Mouse (Mus musculus) lung, embryonic 14.5 days (tissue): ENCODE measurements around the gene Fdxr. TPM values are rescaled to one million over a fixed set of nuclear protein-coding genes. Genes with fewer than 3 reads are reported as not detected.

Source experiments
- ATAC-seq: fragments of 200-750 bp; cut with Nextera tagmentation; 2 replicates; pipeline ENCODE4 v1.8.0; 2017; ENCODE audit warnings: mild to moderate bottlenecking, moderate TSS enrichment, moderate library complexity; ENCODE audit not compliant: insufficient read depth
- DNase-seq: peaks from one replicate; pipeline ENCODE4 v3.0.0-alpha.2; 2015
- H3K27ac ChIP-seq: fragments of 300-500 bp; sonication (generic); 2 replicates; pipeline ENCODE4 v1.5.1; 2014; ENCODE audit warnings: low read depth, mild to moderate bottlenecking, moderate library complexity
- H3K27me3 ChIP-seq: fragments of 300-500 bp; sonication (generic); 2 replicates; pipeline ENCODE4 v1.6.1; 2014; ENCODE audit warnings: low read length, control low read depth; ENCODE audit not compliant: insufficient read depth
- H3K36me3 ChIP-seq: fragments of 300-500 bp; sonication (generic); 2 replicates; pipeline ENCODE4 v1.6.1; 2014; ENCODE audit warnings: control low read depth; ENCODE audit not compliant: insufficient read depth
- H3K4me1 ChIP-seq: fragments of 300-500 bp; sonication (generic); 2 replicates; pipeline ENCODE4 v1.6.1; 2014; ENCODE audit warnings: antibody characterized with exemption, control low read depth; ENCODE audit not compliant: insufficient read depth
- H3K4me2 ChIP-seq: fragments of 300-500 bp; sonication (generic); 2 replicates; pipeline ENCODE4 v1.6.1; 2014; ENCODE audit warnings: mild to moderate bottlenecking
- H3K4me3 ChIP-seq: fragments of 300-500 bp; sonication (generic); 2 replicates; pipeline ENCODE4 v1.5.1; 2014; ENCODE audit warnings: low read depth, low read length
- H3K9ac ChIP-seq: fragments of 300-500 bp; sonication (generic); 2 replicates; pipeline ENCODE4 v1.6.1; 2014
- H3K9me3 ChIP-seq: fragments of 300-500 bp; sonication (generic); 2 replicates; pipeline ENCODE4 v1.6.1; 2016; ENCODE audit warnings: low read depth, low read length, control low read depth
- CTCF ChIP-seq: IDR thresholded peaks from 2 replicates; pipeline ENCODE4 v1.5.1; 2016; ENCODE audit warnings: antibody characterized with exemption, low read depth
- WGBS: fragments of 180-500 bp; shearing (Covaris S2); extraction: QIAGEN DNeasy Blood & Tissue Kit; methylation state at CpG from one replicate; pipeline ENCODE4 v1.1.7; 2014; 5-methylcytosine and 5-hydroxymethylcytosine counted together
- polyA plus RNA-seq: library from polyadenylated mRNA; unstranded; fragments of >200 nt; fragmentation: Nextera tagmentation; extraction: Ambion mirVana; gene quantifications from 2 replicates; pipeline ENCODE4 v1.2.1, GENCODE M21; 2014

The Fdxr gene
- polyA plus RNA-seq, 1 experiment from 2014 or later = 10.4 TPM

- H3K27ac ChIP-seq = no peak overlapping the region
- 0 out of 2 replicates have a peak, but pooled peaks cover 2% of the 10 kb centered on the region for H3K4me1 ChIP-seq
- TF ChIP-seq CTCF = no peak
- no peak overlapping the region for H3K9ac ChIP-seq
- H3K4me2 ChIP-seq = no peak overlapping the region
- 0 out of 2 replicates have a peak, but pooled peaks cover 4% of the 10 kb centered on the region for H3K36me3 ChIP-seq
- 47% methylated on average over 7 of the region's 7 CpGs for WGBS
- DNase-seq (no peak), ATAC-seq (no peak)
- H3K27me3 ChIP-seq = peaks cover 96% of the 10 kb centered on the region
- no peaks in the 10 kb centered on the region for H3K9me3 ChIP-seq
- no peak overlapping the region for H3K4me3 ChIP-seq
Measured at GRCm38 (mm10) chr11:115264136-115264861, 12.6 kb downstream of the Fdxr start.

- Histone ChIP-seq H3K4me2 (no peak overlapping the region), H3K4me1 (0 out of 2 replicates have a peak, but pooled peaks cover 6% of the 10 kb centered on the region), H3K4me3 (no peak overlapping the region), H3K9ac (no peak overlapping the region), H3K36me3 (no peaks in the 10 kb centered on the region), H3K27me3 (peaks cover 96% of the 10 kb centered on the region), H3K9me3 (no peaks in the 10 kb centered on the region), H3K27ac (no peak overlapping the region)
- no peak for TF ChIP-seq CTCF
- no peak for ATAC-seq
- no peak for DNase-seq
- 65% methylated on average over 11 of the region's 11 CpGs for WGBS
Measured at GRCm38 (mm10) chr11:115262954-115263353, 13.9 kb downstream of the Fdxr start.

- WGBS = 12% methylated on average over 4 of the region's 4 CpGs
- Histone ChIP-seq H3K4me2 (no peak overlapping the region), H3K4me3 (no peak overlapping the region), H3K27ac (no peak overlapping the region), H3K9me3 (no peaks in the 10 kb centered on the region), H3K4me1 (0 out of 2 replicates have a peak, but pooled peaks cover 3% of the 10 kb centered on the region), H3K9ac (no peak overlapping the region), H3K36me3 (no peaks in the 10 kb centered on the region), H3K27me3 (peaks cover 94% of the 10 kb centered on the region)
- peak; percentile 53; the same call in 1 of the 2 replicates for ATAC-seq
- TF ChIP-seq CTCF = no peak
- peak; percentile 90 for DNase-seq
Measured at GRCm38 (mm10) chr11:115259134-115259533, 17.7 kb downstream of the Fdxr start.

- Histone ChIP-seq H3K27me3 (peaks cover 91% of the 10 kb centered on the region), H3K4me2 (peak overlapping the region; percentile 32; the same call in 1 of the 2 replicates), H3K4me1 (0 out of 2 replicates have a peak, but pooled peaks cover 3% of the 10 kb centered on the region), H3K27ac (no peak overlapping the region), H3K36me3 (no peaks in the 10 kb centered on the region), H3K9me3 (no peaks in the 10 kb centered on the region), H3K9ac (no peak overlapping the region), H3K4me3 (no peak overlapping the region; the same call in 1 of the 2 replicates)
- ATAC-seq = no peak
- DNase-seq = peak; percentile 47
- TF ChIP-seq CTCF = no peak
- 16% methylated on average over 59 of the region's 59 CpGs for WGBS
Measured at GRCm38 (mm10) chr11:115257775-115258510, 18.9 kb downstream of the Fdxr start.

- Histone ChIP-seq H3K27me3 (peaks cover 93% of the 10 kb centered on the region), H3K9me3 (no peaks in the 10 kb centered on the region), H3K4me1 (no peaks in the 10 kb centered on the region), H3K4me3 (no peak overlapping the region), H3K4me2 (no peak overlapping the region), H3K27ac (no peak overlapping the region), H3K36me3 (no peaks in the 10 kb centered on the region), H3K9ac (no peak overlapping the region)
- 62% methylated on average over 3 of the region's 3 CpGs for WGBS
- no peak for ATAC-seq
- no peak for DNase-seq
- no peak for TF ChIP-seq CTCF
Measured at GRCm38 (mm10) chr11:115251258-115251657, 25.6 kb downstream of the Fdxr start.

GRCm38 (mm10) chr11:115250405-115251090 is 26.3 kb downstream of the Fdxr start:
- H3K9ac ChIP-seq = no peak overlapping the region
- ATAC-seq (no peak), DNase-seq (no peak)
- H3K4me1 ChIP-seq = no peaks in the 10 kb centered on the region
- H3K27me3 ChIP-seq = peaks cover 89% of the 10 kb centered on the region
- peak overlapping the region; percentile 62 for H3K4me2 ChIP-seq
- H3K36me3 ChIP-seq = no peaks in the 10 kb centered on the region
- no peaks in the 10 kb centered on the region for H3K9me3 ChIP-seq
- H3K27ac ChIP-seq = no peak overlapping the region
- TF ChIP-seq CTCF = 0 out of 2 replicates have a peak, but pooled peaks have one; percentile 0
- 3% methylated on average over 36 of the region's 36 CpGs for WGBS
- peak overlapping the region; percentile 36 for H3K4me3 ChIP-seq
